Mouse (Mus musculus): ENCODE results near the gene Exoc3l4.

DNA sequence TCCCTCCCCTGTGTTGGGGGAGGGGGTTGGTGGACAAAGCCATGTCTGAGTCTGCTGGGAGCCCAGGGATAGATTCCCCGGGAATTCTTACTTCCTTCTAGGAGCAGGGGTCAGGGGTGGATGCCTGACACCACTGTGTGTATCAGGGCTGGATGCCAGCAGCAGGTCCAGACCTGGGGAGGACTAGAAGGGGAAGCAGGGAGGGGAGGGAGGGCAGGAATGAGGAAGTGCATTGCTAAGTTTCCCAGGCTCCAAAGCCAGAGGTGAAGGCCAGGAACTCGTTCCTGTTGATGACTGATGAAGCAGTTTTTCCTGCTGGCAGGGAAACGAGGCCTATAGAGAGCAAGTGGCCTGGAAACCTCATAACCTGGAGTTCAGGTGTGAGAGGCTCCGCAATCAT is 15.3 kb downstream of the Exoc3l4 start:
- TF ChIP-seq CTCF (conservative IDR thresholded peaks at IDR 0.05; ENCODE audit: insufficient read depth, insufficient read length, low read depth, low read length) = no peak
- no peak for TF ChIP-seq POLR2A (IDR thresholded peaks at IDR 0.05; ENCODE audit: low read depth, low read length)

All from kidney, adult 2 months (tissue).